Mouse (Mus musculus) small intestine, adult 2 months (tissue): Measurements from ENCODE around the gene Olfr1039. TPM values are rescaled to one million over a fixed set of nuclear protein-coding genes. Genes with fewer than 3 reads are reported as not detected.
"Not testable (repeated sequence)": the region's sequence is repeated elsewhere in the genome, so short reads cannot be mapped to it uniquely, and the experiment has no call there.

Experiments used
- H3K27ac ChIP-seq: fragments of 200-500 bp; 2 replicates; pipeline ENCODE4 v1.5.1; 2012; ENCODE audit warnings: low read depth, low read length, control low read depth, inconsistent platforms; ENCODE audit not compliant: insufficient read depth
- H3K27me3 ChIP-seq: fragments of 200-500 bp; 2 replicates; pipeline ENCODE4 v1.6.1; 2012; ENCODE audit warnings: mild to moderate bottlenecking, moderate library complexity, low read length, inconsistent platforms; ENCODE audit not compliant: control insufficient read depth, insufficient read depth
- H3K36me3 ChIP-seq: fragments of 200-500 bp; 2 replicates; pipeline ENCODE4 v1.6.1; 2012; ENCODE audit warnings: mild to moderate bottlenecking, low read length, control low read depth, inconsistent platforms; ENCODE audit not compliant: control insufficient read depth, insufficient read depth
- H3K4me1 ChIP-seq: fragments of 200-500 bp; 2 replicates; pipeline ENCODE4 v1.6.1; 2012; ENCODE audit warnings: low read length, inconsistent platforms, mixed read lengths; ENCODE audit not compliant: control insufficient read depth, insufficient read depth, insufficient read length
- H3K4me3 ChIP-seq: fragments of 200-500 bp; 2 replicates; pipeline ENCODE4 v1.5.1; 2012; ENCODE audit warnings: low read depth, mild to moderate bottlenecking, control low read depth, inconsistent platforms, low read length, moderate library complexity
- CTCF ChIP-seq: fragments of 200-500 bp; IDR thresholded peaks from 2 replicates; pipeline ENCODE4 v1.5.1; 2012; ENCODE audit warnings: low read depth, mild to moderate bottlenecking, control low read depth, inconsistent platforms, low read length, moderate library complexity, mixed read lengths; ENCODE audit not compliant: insufficient replicate concordance, insufficient read length; ENCODE audit errors: extremely low read depth
- POLR2A ChIP-seq: fragments of 200-500 bp; IDR thresholded peaks from 2 replicates; pipeline ENCODE4 v1.6.1; 2012; ENCODE audit warnings: low read depth, mild to moderate bottlenecking, control low read depth, inconsistent platforms, low read length, moderate library complexity
- WGBS: fragments of 180-500 bp; shearing (Covaris S2); methylation state at CpG from one replicate; pipeline ENCODE4 v1.1.7; 2018; 5-methylcytosine and 5-hydroxymethylcytosine counted together
- polyA plus RNA-seq: library from polyadenylated mRNA; depleted of rRNA; stranded (reverse); fragments of >200 nt; gene quantifications from 2 replicates; pipeline ENCODE4 v1.2.3, GENCODE M21; 2012; rRNA removed

The Olfr1039 gene
- polyA plus RNA-seq, 1 experiment: not detected

- H3K36me3 ChIP-seq: no peaks in the 10 kb centered on the region
- H3K27ac ChIP-seq: no peak within 1 kb of the TSS
- WGBS: 90% methylated on average over 2 of the region's 2 CpGs
- no peaks in the 10 kb centered on the region for H3K27me3 ChIP-seq
- no peaks in the 10 kb centered on the region for H3K4me1 ChIP-seq
- TF ChIP-seq POLR2A: no peak
- no peak for TF ChIP-seq CTCF
- H3K4me3 ChIP-seq: no peak within 1 kb of the TSS
Observed at GRCm38 (mm10) chr2:86087285-86087684, 48.4 kb downstream of the Olfr1039 start, which contains the start of gene Olfr1037. Gene Olfr1037, minus strand, starts transcription at chr2:86087385.

GRCm38 (mm10) chr2:86080478-86080877, 55.2 kb downstream of the Olfr1039 start:
- H3K4me3 ChIP-seq, H3K36me3 ChIP-seq, H3K27ac ChIP-seq, H3K4me1 ChIP-seq, H3K27me3 ChIP-seq: not testable (repeated sequence)
- 76% methylated on average over 1 of the region's 1 CpGs for WGBS

Other genes with a start within 250 kb of the Olfr1039 start
- gene Olfr1024, start 230.9 kb downstream of the Olfr1039 start, polyA plus RNA-seq: not detected in 2 replicates
- gene Olfr1025-ps1, start 220.7 kb downstream of the Olfr1039 start, polyA plus RNA-seq: not detected in 2 replicates
- not detected in 2 replicates for gene Olfr1026, start 214.4 kb downstream of the Olfr1039 start, polyA plus RNA-seq
- gene Olfr1028, start 185.5 kb downstream of the Olfr1039 start, polyA plus RNA-seq: not detected in 2 replicates
- gene Olfr1029, start 162.0 kb downstream of the Olfr1039 start, polyA plus RNA-seq: not detected in 2 replicates
- not detected in 2 replicates for gene Olfr1030, start 156.7 kb downstream of the Olfr1039 start, polyA plus RNA-seq
- gene Olfr1031, start 145.6 kb downstream of the Olfr1039 start, polyA plus RNA-seq: not detected in 2 replicates
- gene Olfr1032, start 130.4 kb downstream of the Olfr1039 start, polyA plus RNA-seq: not detected in 2 replicates
- 0.06 TPM in 1 of 2 replicates, not detected in the other for gene Olfr1033, start 115.3 kb downstream of the Olfr1039 start, polyA plus RNA-seq
- gene Olfr1034, start 90.1 kb downstream of the Olfr1039 start, polyA plus RNA-seq: 0.03 TPM in 1 of 2 replicates, not detected in the other
- not detected in 2 replicates for gene Olfr1036, start 61.9 kb downstream of the Olfr1039 start, polyA plus RNA-seq
- gene Olfr1037, start 48.5 kb downstream of the Olfr1039 start, polyA plus RNA-seq: not detected in 2 replicates
- not detected in 2 replicates for gene Olfr1040, start 10.8 kb upstream of the Olfr1039 start, polyA plus RNA-seq
- not detected in 2 replicates for gene Olfr1042, start 25.9 kb upstream of the Olfr1039 start, polyA plus RNA-seq
- gene Olfr1043, start 31.6 kb upstream of the Olfr1039 start, polyA plus RNA-seq: not detected in 2 replicates
- gene Olfr1044, start 41.9 kb upstream of the Olfr1039 start, polyA plus RNA-seq: not detected in 2 replicates
- gene Olfr52, start 49.8 kb upstream of the Olfr1039 start, polyA plus RNA-seq: not detected in 2 replicates
- gene Olfr1045, start 67.1 kb upstream of the Olfr1039 start, polyA plus RNA-seq: not detected in 2 replicates
- gene Olfr1046, start 83.4 kb upstream of the Olfr1039 start, polyA plus RNA-seq: not detected in 2 replicates
- not detected in 2 replicates for gene Olfr1047, start 95.5 kb upstream of the Olfr1039 start, polyA plus RNA-seq
- not detected in 2 replicates for gene Olfr1048, start 104.4 kb upstream of the Olfr1039 start, polyA plus RNA-seq
- gene Olfr1049, start 122.4 kb upstream of the Olfr1039 start, polyA plus RNA-seq: not detected in 2 replicates
- not detected in 2 replicates for gene Olfr1051, start 143.2 kb upstream of the Olfr1039 start, polyA plus RNA-seq
- gene Olfr1052, start 156.5 kb upstream of the Olfr1039 start, polyA plus RNA-seq: not detected in 2 replicates
- gene Olfr1053, start 179.4 kb upstream of the Olfr1039 start, polyA plus RNA-seq: not detected in 2 replicates
- not detected in 2 replicates for gene Olfr1054, start 199.5 kb upstream of the Olfr1039 start, polyA plus RNA-seq
- gene Olfr1055, start 214.4 kb upstream of the Olfr1039 start, polyA plus RNA-seq: not detected in 2 replicates
- gene Olfr1056, start 226.5 kb upstream of the Olfr1039 start, polyA plus RNA-seq: not detected in 2 replicates
- not detected in 2 replicates for gene Olfr1057, start 242.5 kb upstream of the Olfr1039 start, polyA plus RNA-seq